Mouse (Mus musculus) C2C12 (cell line): ENCODE data around the gene Usp2. TPM values are rescaled to one million over a fixed set of nuclear protein-coding genes. Genes with fewer than 3 reads are reported as not detected.

Source experiments
- H3K27me3 ChIP-seq: one replicate; pipeline ENCODE4 v1.6.1; 2011; ENCODE audit not compliant: control insufficient read depth, insufficient read depth, insufficient read length
- H3K36me3 ChIP-seq: one replicate; pipeline ENCODE4 v1.6.1; 2011; ENCODE audit not compliant: control insufficient read depth, insufficient read depth
- H3K4me3 ChIP-seq: one replicate; pipeline ENCODE4 v1.5.1; 2011; ENCODE audit warnings: mild to moderate bottlenecking, control low read depth; ENCODE audit not compliant: poor library complexity, insufficient read depth, severe bottlenecking
- H3K79me2 ChIP-seq: one replicate; pipeline ENCODE4 v1.6.1; 2011; ENCODE audit not compliant: control insufficient read depth, insufficient read depth
- H3K79me3 ChIP-seq: one replicate; pipeline ENCODE4 v1.6.1; 2011; ENCODE audit warnings: low read depth, control low read depth
- H3ac ChIP-seq: one replicate; pipeline ENCODE3; 2011; ENCODE audit warnings: low read depth; ENCODE audit not compliant: control insufficient read depth, insufficient read length
- CEBPB ChIP-seq: IDR thresholded peaks from one replicate; pipeline ENCODE4 v1.6.1; 2011; ENCODE audit warnings: low read depth, mild to moderate bottlenecking, control low read depth, moderate library complexity
- CTCF ChIP-seq: IDR thresholded peaks from one replicate; pipeline ENCODE4 v1.5.1; 2011; ENCODE audit not compliant: control insufficient read depth, insufficient read depth, insufficient read length
- FOSL1 ChIP-seq: IDR thresholded peaks from one replicate; pipeline ENCODE4 v1.8.0; 2011; ENCODE audit warnings: mild to moderate bottlenecking, low read length; ENCODE audit not compliant: poor library complexity, insufficient read depth, severe bottlenecking
- MAX ChIP-seq: IDR thresholded peaks from one replicate; pipeline ENCODE4 v1.6.1; 2011; ENCODE audit warnings: mild to moderate bottlenecking, control low read depth
- MYOD1 ChIP-seq: IDR thresholded peaks from one replicate; pipeline ENCODE4 v1.6.1; 2011; ENCODE audit warnings: low read depth; ENCODE audit not compliant: control insufficient read depth, insufficient read length
- MYOG ChIP-seq: IDR thresholded peaks from one replicate; pipeline ENCODE4 v1.6.1; 2011; ENCODE audit not compliant: control insufficient read depth, insufficient read length; ENCODE audit errors: extremely low read depth
- USF1 ChIP-seq: IDR thresholded peaks from one replicate; pipeline ENCODE4 v1.6.1; 2011; ENCODE audit warnings: low read depth, mild to moderate bottlenecking, control low read depth, moderate library complexity
- polyA plus RNA-seq: library from polyadenylated mRNA; unstranded; fragments of >200 nt; fragmentation: generic; extraction: Trizol; gene quantifications from one replicate; pipeline ENCODE4 v1.2.1, GENCODE M21; 2012; ENCODE audit warnings: missing spikeins

The Usp2 gene
- polyA plus RNA-seq, 1 experiment = 0.73 TPM

DNA sequence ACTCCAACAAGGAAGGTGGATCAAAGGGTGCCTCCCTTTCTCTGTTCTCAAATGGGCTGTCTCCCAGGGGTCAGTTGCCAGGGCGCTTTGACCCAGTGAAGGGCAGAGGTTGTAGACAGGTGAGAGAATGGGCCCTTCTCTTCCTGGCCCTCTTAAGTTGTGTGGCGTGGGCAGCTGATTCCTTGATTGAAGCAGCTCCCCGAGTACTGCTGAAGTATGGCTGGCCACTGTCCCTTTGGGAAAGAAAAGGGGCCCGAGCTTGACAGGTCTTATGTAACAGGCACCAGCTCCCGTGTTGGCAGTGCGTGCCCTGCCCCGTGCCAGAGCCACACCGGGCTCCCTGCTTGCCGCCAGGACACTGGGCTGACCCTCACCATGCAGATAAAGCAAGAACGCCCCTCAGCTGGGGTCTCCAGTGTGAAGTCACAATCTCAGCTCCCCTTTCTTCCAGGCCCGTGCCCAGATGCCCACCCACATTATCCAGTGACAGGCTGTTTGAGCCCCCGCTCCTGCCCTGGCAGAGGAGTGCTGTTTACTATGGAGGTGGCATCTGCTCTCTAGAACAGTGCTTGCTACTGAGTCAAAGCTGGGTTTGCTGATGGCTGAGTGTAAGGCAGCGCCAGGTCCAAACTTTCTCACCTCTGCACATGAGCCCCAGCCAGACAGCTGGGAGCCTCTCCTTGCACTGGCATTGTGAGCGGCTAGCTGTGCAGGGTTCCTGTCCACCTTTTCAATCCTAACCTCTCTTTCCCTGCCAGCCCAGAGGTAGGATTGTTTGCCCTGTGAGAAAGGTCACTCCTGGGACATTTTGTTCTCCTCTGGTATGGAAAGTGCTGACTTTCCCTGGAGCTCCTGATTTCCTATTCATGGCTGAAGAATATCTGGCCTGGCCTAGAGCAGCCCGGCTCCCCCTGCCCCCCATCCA lies 19.2 kb downstream of the Usp2 start:
- Histone ChIP-seq H3K4me3 (no peak overlapping the region), H3ac (no peak overlapping the region), H3K27me3 (no peaks in the 10 kb centered on the region), H3K79me2 (no peaks in the 10 kb centered on the region), H3K79me3 (no peaks in the 10 kb centered on the region), H3K36me3 (no peaks in the 10 kb centered on the region)
- TF ChIP-seq USF1 = no peak
- TF ChIP-seq CEBPB = no peak
- no peak for TF ChIP-seq MAX
- TF ChIP-seq MYOG = no peak
- no peak for TF ChIP-seq MYOD1
- no peak for TF ChIP-seq FOSL1

DNA sequence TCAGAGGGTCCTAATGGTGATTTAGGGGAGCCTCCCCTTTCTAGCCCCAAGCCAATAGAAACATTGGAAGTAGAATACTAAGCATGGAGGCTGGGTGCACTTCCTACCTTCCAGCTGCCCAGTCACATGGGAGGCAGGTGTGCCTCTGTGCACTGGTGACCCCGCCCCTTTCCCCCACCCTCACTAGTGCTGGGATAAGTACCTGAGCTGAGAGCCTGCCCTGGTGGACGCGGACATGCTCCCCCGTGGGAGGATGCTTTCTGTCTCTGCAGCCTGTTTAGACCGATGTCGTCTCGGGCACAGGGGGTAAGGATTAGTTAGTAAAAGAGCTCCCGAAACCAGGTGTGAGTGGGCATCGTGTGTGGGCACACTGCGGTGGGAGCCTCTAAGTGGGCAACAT lies 20.1 kb downstream of the Usp2 start:
- no peaks in the 10 kb centered on the region for H3K79me2 ChIP-seq
- H3K79me3 ChIP-seq = no peaks in the 10 kb centered on the region
- H3K27me3 ChIP-seq = no peaks in the 10 kb centered on the region
- H3ac ChIP-seq = no peak overlapping the region
- no peaks in the 10 kb centered on the region for H3K36me3 ChIP-seq
- H3K4me3 ChIP-seq = no peak overlapping the region
- TF ChIP-seq CEBPB (no peak), MYOD1 (no peak), MAX (no peak)

DNA sequence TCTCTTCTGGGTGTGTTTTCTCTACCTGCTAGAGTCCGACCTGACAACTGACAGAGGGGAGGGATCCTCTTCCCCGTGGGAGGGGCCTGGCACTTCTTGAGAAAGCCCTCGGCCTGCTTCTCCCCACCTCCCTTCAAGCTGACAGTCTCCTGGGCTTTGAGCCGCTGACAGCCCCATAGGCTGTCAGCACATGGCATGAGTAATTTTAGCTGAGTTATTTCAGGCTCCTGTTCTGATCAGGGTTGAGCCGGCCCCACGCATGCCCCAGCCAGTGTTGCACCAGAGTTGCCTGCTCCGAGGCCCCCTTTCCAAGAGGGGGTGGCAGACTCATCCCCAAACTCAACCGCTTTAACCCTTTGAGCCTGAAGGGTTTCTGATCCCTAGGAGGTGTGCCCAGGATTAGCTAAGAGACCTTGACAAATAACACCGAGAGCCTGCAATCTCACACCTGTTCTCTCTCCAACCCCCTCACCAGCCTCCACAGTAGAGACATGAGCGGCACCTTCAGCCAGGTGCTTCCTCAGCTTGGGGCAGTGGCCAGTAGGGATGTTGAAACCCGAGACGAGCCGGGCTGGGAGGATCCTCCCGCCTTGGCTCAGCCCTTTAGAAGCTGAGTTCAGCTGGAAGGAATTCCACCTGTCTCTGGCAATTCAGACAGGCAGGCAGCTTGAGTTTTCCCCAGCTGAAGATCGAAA lies 21.1 kb downstream of the Usp2 start:
- no peak overlapping the region for H3ac ChIP-seq
- H3K79me3 ChIP-seq = no peaks in the 10 kb centered on the region
- peak; percentile 59 for TF ChIP-seq MYOD1
- TF ChIP-seq CEBPB = no peak
- no peak for TF ChIP-seq USF1
- no peaks in the 10 kb centered on the region for H3K27me3 ChIP-seq
- H3K79me2 ChIP-seq = no peaks in the 10 kb centered on the region
- H3K4me3 ChIP-seq = no peak overlapping the region
- no peaks in the 10 kb centered on the region for H3K36me3 ChIP-seq

DNA sequence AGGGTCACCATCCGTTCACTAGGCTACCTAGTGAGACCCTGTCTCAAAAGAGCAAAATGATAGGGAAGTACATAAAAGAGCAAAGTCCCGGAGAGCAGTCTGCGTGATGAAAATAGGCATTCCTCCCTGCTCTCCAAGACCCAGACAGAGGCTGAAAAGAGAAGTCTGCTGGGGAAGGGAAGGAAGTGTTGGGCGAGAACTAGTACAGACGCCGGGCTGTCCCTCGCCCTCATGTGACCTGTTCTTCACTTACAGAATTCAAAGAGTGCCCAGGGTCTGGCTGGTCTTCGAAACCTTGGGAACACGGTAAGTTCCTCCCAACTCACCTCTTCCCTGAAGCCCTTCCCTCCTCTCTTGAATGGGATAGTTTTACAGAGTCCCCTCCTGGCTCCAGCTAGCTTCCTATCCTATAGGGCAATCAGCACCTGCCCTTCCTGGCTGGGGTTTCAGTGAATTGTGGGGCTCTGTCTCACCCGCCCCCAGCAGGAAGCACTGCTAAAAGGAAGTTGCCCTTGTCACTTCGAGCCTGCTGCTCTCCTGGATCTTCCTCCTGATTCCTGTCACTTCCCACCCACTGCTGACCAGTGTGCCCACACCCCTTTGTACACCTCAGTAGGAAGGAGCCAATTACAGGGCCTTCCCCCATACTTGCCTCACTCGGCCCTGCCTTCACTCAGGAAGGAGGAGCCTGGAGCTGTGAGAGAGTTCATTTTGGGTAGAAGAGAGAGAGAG lies 22.2 kb downstream of the Usp2 start:
- Histone ChIP-seq H3K27me3 (no peaks in the 10 kb centered on the region), H3K79me3 (no peaks in the 10 kb centered on the region)
- TF ChIP-seq MYOG = no peak
- no peak for TF ChIP-seq CTCF
- TF ChIP-seq MYOD1 = no peak
- no peak for TF ChIP-seq MAX
- TF ChIP-seq FOSL1 = no peak
- no peak for TF ChIP-seq USF1
- no peak for TF ChIP-seq CEBPB

DNA sequence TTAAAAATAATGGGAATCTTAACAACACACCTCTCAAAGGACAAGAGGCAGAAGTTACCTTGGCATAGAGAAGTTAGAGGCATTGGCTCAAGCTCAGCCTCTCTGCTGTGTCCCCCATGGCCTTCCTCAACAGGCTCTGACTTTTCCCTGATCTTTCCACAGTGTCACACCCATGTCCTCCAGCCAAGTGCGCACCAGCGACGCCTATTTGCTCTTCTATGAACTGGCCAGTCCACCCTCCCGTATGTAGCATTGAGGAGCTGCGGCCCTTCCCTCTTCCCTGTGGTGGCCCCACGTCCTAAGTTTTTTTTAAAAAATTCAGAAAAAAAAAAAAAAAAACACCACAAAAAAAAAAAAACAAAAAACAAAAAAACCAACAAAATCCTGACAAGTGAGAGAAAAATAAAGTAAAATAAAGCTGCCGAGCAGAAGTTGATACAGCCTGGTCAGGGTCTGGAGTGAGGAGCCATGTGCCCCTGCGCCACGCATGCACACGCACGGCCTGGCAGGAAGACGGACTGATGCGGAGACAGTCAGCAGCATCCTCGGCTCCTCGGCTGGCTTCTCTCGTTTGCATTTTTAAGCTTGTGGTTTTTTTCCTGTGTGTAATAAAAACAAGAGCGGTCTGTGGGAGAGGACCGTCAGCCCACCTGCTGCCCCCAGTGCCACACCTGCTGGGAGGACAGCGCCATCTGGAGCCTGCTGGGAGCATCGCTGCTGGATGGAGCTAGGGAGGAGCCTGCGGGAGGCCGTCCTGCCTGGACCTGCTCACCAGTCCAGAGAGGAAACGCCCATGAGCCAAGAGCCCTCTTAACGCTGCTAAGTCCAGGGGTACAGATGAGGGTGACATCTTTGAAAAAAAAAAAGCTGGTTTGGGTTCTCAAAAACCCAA lies 27.0 kb downstream of the Usp2 start:
- H3K79me3 ChIP-seq = no peaks in the 10 kb centered on the region
- no peaks in the 10 kb centered on the region for H3K27me3 ChIP-seq
- no peak for TF ChIP-seq MYOD1
- TF ChIP-seq CTCF = peak; percentile 92
- no peak overlapping the region for H3K4me3 ChIP-seq
- H3ac ChIP-seq = no peak overlapping the region
- no peaks in the 10 kb centered on the region for H3K36me3 ChIP-seq
- no peaks in the 10 kb centered on the region for H3K79me2 ChIP-seq

More for the DNA sequence above, 22.2 kb downstream of the Usp2 start:
- H3K36me3 ChIP-seq = no peaks in the 10 kb centered on the region
- H3K4me3 ChIP-seq = no peak overlapping the region
- no peaks in the 10 kb centered on the region for H3K79me2 ChIP-seq
- no peak overlapping the region for H3ac ChIP-seq
